Mouse (Mus musculus) gastrocnemius, adult 18-20 months (tissue): Measurements from ENCODE around the gene Suclg1. TPM values are rescaled to one million over a fixed set of nuclear protein-coding genes. Genes with fewer than 3 reads are reported as not detected.

Experiments used
- DNase-seq: peaks from one replicate; pipeline ENCODE4 v3.0.0; 2021; ENCODE audit warnings: low spot score
- total RNA-seq, 2 experiments: library from RNA; stranded (reverse); gene quantifications; 2 replicates each; pipeline ENCODE4 v1.2.3; 2021

The Suclg1 gene
- total RNA-seq, 2 experiments from 2014 or later: 311 to 329 TPM

GRCm38 (mm10) chr6:73314923-73315603 is 66.9 kb downstream of the Suclg1 start:
- DNase-seq: peak; percentile 40

- DNase-seq: no peak
Measured at GRCm38 (mm10) chr6:73322306-73322705, 74.1 kb downstream of the Suclg1 start.

Other genes starting within 250 kb of the Suclg1 start
- gene Dnah6, start 26.7 kb upstream of the Suclg1 start, total RNA-seq: under 1 TPM; 0.02 to 0.05 TPM
- not detected for gene 4931417E11Rik, start 221.3 kb downstream of the Suclg1 start, total RNA-seq